Mouse (Mus musculus) forebrain, embryonic 14.5 days (tissue): ENCODE measurements at regions not wholly inside any gene's neighbourhood (a gene's known extent, or its start where the extent isn't known, plus 50 kb on each side); places are given as distances from the start of the nearest gene placed in this dataset.

Experiments
- ATAC-seq: fragments of 200-750 bp; cut with Nextera tagmentation; 2 replicates; pipeline ENCODE4 v1.8.0; 2017; ENCODE audit warnings: mild to moderate bottlenecking, moderate library complexity
- DNase-seq: peaks from one replicate; pipeline ENCODE4 v3.0.0-alpha.2; 2015; ENCODE audit warnings: low spot score
- H3K27ac ChIP-seq: fragments of 300-500 bp; sonication (generic); 2 replicates; pipeline ENCODE4 v1.5.1; 2014; ENCODE audit warnings: low read depth, mild to moderate bottlenecking, control low read depth, low read length, moderate library complexity
- H3K27me3 ChIP-seq: fragments of 300-500 bp; sonication (generic); replicated peaks from 2 replicates; pipeline ENCODE4 v1.6.1; 2014; ENCODE audit warnings: low read length, control low read depth, mixed read lengths; ENCODE audit not compliant: control insufficient read depth, insufficient read depth
- H3K36me3 ChIP-seq: fragments of 300-500 bp; sonication (generic); 2 replicates; pipeline ENCODE4 v1.6.1; 2014; ENCODE audit warnings: low read length, control low read depth; ENCODE audit not compliant: control insufficient read depth, insufficient read depth
- H3K4me1 ChIP-seq: fragments of 300-500 bp; sonication (generic); 2 replicates; pipeline ENCODE4 v1.6.1; 2014; ENCODE audit warnings: antibody characterized with exemption, low read length, control low read depth; ENCODE audit not compliant: control insufficient read depth, insufficient read depth
- H3K4me2 ChIP-seq: fragments of 300-500 bp; sonication (generic); 2 replicates; pipeline ENCODE4 v1.6.1; 2014; ENCODE audit warnings: mild to moderate bottlenecking, control low read depth, low read length
- H3K4me3 ChIP-seq: fragments of 300-500 bp; sonication (generic); 2 replicates; pipeline ENCODE4 v1.5.1; 2014; ENCODE audit warnings: low read depth, low read length, control low read depth
- H3K9ac ChIP-seq: fragments of 300-500 bp; sonication (generic); 2 replicates; pipeline ENCODE4 v1.6.1; 2014; ENCODE audit warnings: mild to moderate bottlenecking, low read length, control low read depth, moderate library complexity
- H3K9me3 ChIP-seq: fragments of 300-500 bp; sonication (generic); replicated peaks from 2 replicates; pipeline ENCODE4 v1.6.1; 2016; ENCODE audit warnings: low read length, control low read depth, mixed read lengths; ENCODE audit not compliant: control insufficient read depth
- WGBS: fragments of 180-500 bp; shearing (Covaris S2); extraction: QIAGEN DNeasy Blood & Tissue Kit; methylation state at CpG from one replicate; pipeline ENCODE4 v1.1.7; 2014; 5-methylcytosine and 5-hydroxymethylcytosine counted together

GRCm38 (mm10) chr3:50916305-50916854, 307.9 kb upstream of the Noct start:
- H3K27me3 ChIP-seq, result no peaks in the 10 kb centered on the region
- no peak overlapping the region for H3K4me3 ChIP-seq
- H3K9me3 ChIP-seq, result no peaks in the 10 kb centered on the region
- H3K4me2 ChIP-seq, result no peak overlapping the region
- H3K9ac ChIP-seq, result no peak overlapping the region
- DNase-seq (no peak), ATAC-seq (no peak)
- peaks cover 4% of the 10 kb centered on the region for H3K4me1 ChIP-seq
- H3K36me3 ChIP-seq, result no peaks in the 10 kb centered on the region
- no peak overlapping the region for H3K27ac ChIP-seq
- WGBS, result 83% methylated on average over 5 of the region's 5 CpGs

GRCm38 (mm10) chr3:50922347-50922746, 301.9 kb upstream of the Noct start:
- DNase-seq, result peak; percentile 56
- WGBS, result 85% methylated on average over 10 of the region's 10 CpGs
- H3K9ac ChIP-seq, result no peak overlapping the region

GRCm38 (mm10) chr3:50922832-50923231, 301.4 kb upstream of the Noct start:
- H3K27ac ChIP-seq, result no peak overlapping the region

More at GRCm38 (mm10) chr3:50922347-50922746, 301.9 kb upstream of the Noct start:
- Histone ChIP-seq H3K4me2 (no peak overlapping the region), H3K9me3 (no peaks in the 10 kb centered on the region; the same call in 1 of the 2 replicates), H3K27me3 (no peaks in the 10 kb centered on the region), H3K36me3 (no peaks in the 10 kb centered on the region), H3K27ac (no peak overlapping the region), H3K4me1 (peaks cover 9% of the 10 kb centered on the region; the same call in 1 of the 2 replicates), H3K4me3 (no peak overlapping the region)
- ATAC-seq, result no peak

GRCm38 (mm10) chr3:50923327-50923726, 300.9 kb upstream of the Noct start:
- ATAC-seq (peak; percentile 88), DNase-seq (peak; percentile 71)
- Histone ChIP-seq H3K9ac (no peak overlapping the region), H3K27me3 (no peaks in the 10 kb centered on the region), H3K27ac (no peak overlapping the region), H3K36me3 (no peaks in the 10 kb centered on the region), H3K4me3 (no peak overlapping the region), H3K4me2 (no peak overlapping the region), H3K4me1 (peaks cover 9% of the 10 kb centered on the region; the same call in 1 of the 2 replicates), H3K9me3 (no peaks in the 10 kb centered on the region; the same call in 1 of the 2 replicates)
- WGBS, result 28% methylated on average over 7 of the region's 7 CpGs

More at GRCm38 (mm10) chr3:50922832-50923231, 301.4 kb upstream of the Noct start:
- H3K4me2 ChIP-seq, result no peak overlapping the region
- no peak overlapping the region for H3K4me3 ChIP-seq
- WGBS, result 41% methylated on average over 5 of the region's 5 CpGs
- ATAC-seq (no peak), DNase-seq (peak; percentile 43)
- peaks cover 9% of the 10 kb centered on the region; the same call in 1 of the 2 replicates for H3K4me1 ChIP-seq
- no peaks in the 10 kb centered on the region for H3K36me3 ChIP-seq
- H3K9ac ChIP-seq, result no peak overlapping the region
- H3K9me3 ChIP-seq, result no peaks in the 10 kb centered on the region; the same call in 1 of the 2 replicates
- H3K27me3 ChIP-seq, result no peaks in the 10 kb centered on the region

GRCm38 (mm10) chr3:50927318-50927717, 296.9 kb upstream of the Noct start:
- no peak for ATAC-seq
- Histone ChIP-seq H3K4me3 (no peak overlapping the region), H3K27me3 (no peaks in the 10 kb centered on the region), H3K4me2 (no peak overlapping the region), H3K9ac (no peak overlapping the region), H3K9me3 (no peaks in the 10 kb centered on the region; the same call in 1 of the 2 replicates), H3K36me3 (no peaks in the 10 kb centered on the region), H3K4me1 (peaks cover 9% of the 10 kb centered on the region; the same call in 1 of the 2 replicates), H3K27ac (no peak overlapping the region)
- no peak for DNase-seq
- WGBS, result 85% methylated on average over 4 of the region's 4 CpGs

GRCm38 (mm10) chr3:50929013-50929412, 295.2 kb upstream of the Noct start:
- WGBS, result 83% methylated on average over 1 of the region's 1 CpGs
- no peaks in the 10 kb centered on the region for H3K36me3 ChIP-seq
- no peak overlapping the region for H3K27ac ChIP-seq
- DNase-seq (no peak), ATAC-seq (no peak)
- H3K4me1 ChIP-seq, result no peaks in the 10 kb centered on the region
- no peak overlapping the region for H3K9ac ChIP-seq
- no peak overlapping the region for H3K4me3 ChIP-seq
- H3K4me2 ChIP-seq, result no peak overlapping the region
- H3K27me3 ChIP-seq, result no peaks in the 10 kb centered on the region
- no peaks in the 10 kb centered on the region; the same call in 1 of the 2 replicates for H3K9me3 ChIP-seq

GRCm38 (mm10) chr3:50932397-50933089, 291.7 kb upstream of the Noct start:
- H3K27me3 ChIP-seq, result no peaks in the 10 kb centered on the region
- H3K9ac ChIP-seq, result no peak overlapping the region
- H3K9me3 ChIP-seq, result no peaks in the 10 kb centered on the region
- no peak overlapping the region for H3K27ac ChIP-seq
- WGBS, result 80% methylated on average over 10 of the region's 10 CpGs
- no peaks in the 10 kb centered on the region for H3K4me1 ChIP-seq
- no peaks in the 10 kb centered on the region for H3K36me3 ChIP-seq
- no peak overlapping the region for H3K4me3 ChIP-seq
- peak; percentile 37 for DNase-seq
- no peak overlapping the region for H3K4me2 ChIP-seq
- peak; percentile 40; the same call in 1 of the 2 replicates for ATAC-seq

- Histone ChIP-seq H3K36me3 (no peaks in the 10 kb centered on the region), H3K4me2 (no peak overlapping the region), H3K27me3 (no peaks in the 10 kb centered on the region), H3K9me3 (no peaks in the 10 kb centered on the region), H3K9ac (no peak overlapping the region), H3K4me1 (no peaks in the 10 kb centered on the region), H3K4me3 (no peak overlapping the region), H3K27ac (no peak overlapping the region)
- no peak for DNase-seq
- 67% methylated on average over 3 of the region's 3 CpGs for whole genome bisulfite sequencing
- ATAC-seq, result peak; percentile 42; the same call in 1 of the 2 replicates
These were observed 291.2 kb upstream of the Noct start for GRCm38 (mm10) chr3:50933090-50933443.

DNA sequence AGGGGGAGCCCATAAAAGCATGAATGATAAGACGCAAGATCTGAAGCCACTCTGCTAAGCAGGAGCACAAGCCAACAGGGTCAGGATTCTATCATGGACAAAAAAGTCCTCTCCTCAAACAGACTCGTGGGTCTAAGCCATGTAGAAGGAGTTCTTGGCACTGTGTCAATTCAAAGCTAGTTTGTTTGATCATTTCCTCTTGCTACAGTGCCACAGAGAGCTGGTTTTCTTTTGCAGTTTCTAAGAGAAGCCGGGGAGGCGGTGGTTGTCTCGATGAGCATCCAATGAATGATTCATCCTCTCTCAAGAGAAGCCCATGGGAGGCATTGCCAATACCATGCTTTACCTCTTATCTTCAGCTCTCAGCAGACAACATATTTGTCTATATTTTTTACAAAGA, 284.6 kb upstream of the Noct start:
- H3K27ac ChIP-seq, result no peak overlapping the region
- no peaks in the 10 kb centered on the region for H3K36me3 ChIP-seq
- H3K4me2 ChIP-seq, result no peak overlapping the region
- no peak overlapping the region for H3K9ac ChIP-seq
- WGBS, result 87% methylated on average over 5 of the region's 5 CpGs
- no peaks in the 10 kb centered on the region for H3K9me3 ChIP-seq
- no peak for ATAC-seq
- no peaks in the 10 kb centered on the region for H3K4me1 ChIP-seq
- no peak overlapping the region for H3K4me3 ChIP-seq
- no peaks in the 10 kb centered on the region for H3K27me3 ChIP-seq
- DNase-seq, result no peak
